Mouse (Mus musculus) natural killer cell, adult 2 months (primary cell): ENCODE results near the gene Cab39l.

Source experiments
- DNase-seq, 2 experiments: peaks; one replicate each; pipeline ENCODE4 v3.0.0; 2022; ENCODE audit warnings: low spot score in 2 of 2

Gene Cab39l

DNA sequence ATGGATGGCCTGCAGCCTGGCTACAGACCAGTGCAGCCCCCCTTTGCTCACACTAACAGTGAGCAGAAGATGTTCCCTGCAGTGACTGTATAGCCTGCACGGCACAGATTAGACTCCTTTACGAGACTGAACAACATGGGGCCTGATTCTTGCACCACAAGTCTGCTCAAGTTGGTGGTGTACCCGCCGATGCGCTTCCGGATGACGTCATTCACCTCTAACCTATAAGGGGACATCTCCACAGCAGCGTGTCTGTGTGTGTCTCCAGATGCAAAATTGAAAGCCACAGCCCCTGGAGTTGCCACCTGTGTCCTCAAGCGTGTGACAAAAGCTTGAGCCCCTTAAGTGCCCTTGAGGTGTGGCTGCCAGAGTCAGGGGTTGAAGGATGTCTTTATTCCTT is 189.3 kb downstream of the Cab39l start:
- no peak for DNase-seq

DNA sequence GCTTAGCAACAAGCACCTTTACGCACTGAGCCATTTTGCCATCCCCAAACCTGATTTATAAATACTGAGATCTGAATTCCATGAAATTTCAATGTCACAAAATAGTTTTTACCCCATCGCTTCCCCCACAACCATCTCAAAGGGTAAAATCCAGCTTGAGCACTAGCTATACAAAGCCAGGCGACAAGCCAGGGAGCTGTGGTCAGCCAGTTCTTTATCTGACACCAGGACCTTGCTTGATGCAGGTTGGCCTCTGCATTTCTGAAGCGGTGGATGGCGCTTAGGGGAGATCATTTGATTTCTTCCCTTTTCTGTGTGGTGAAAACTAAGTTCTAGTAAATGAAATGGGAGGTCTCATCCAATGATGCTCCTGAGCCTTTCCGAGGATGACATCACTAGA is 191.3 kb downstream of the Cab39l start:
- no peak for DNase-seq

DNA sequence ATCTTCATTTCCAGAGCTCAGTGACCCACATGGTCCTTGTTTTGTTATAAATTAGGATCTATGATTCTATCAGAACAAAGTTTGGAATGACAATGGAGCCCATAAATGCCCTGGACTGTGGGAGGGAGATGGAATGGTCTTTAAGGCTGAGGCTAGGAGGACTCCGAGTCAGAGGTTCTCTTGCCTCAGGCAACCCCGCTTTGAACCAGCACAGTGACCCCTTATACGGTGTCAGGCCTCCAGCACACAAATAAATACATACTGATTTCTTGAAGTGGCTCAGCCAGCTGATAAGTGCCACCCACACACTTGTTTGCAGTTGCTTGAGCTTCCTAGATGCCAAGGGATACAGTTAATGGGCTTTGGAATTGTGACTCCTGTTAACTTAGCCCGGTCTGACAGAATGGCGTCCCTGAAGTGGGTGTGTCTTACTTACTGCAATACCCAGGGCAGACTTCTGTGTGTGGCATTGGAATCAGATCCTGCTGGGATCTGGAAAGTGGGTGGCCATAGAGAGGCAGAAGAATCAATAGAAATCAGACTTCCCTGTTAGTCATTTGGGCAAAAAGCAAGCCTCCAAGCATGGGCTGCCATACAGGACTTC is 192.6 kb downstream of the Cab39l start:
- no peak for DNase-seq

DNA sequence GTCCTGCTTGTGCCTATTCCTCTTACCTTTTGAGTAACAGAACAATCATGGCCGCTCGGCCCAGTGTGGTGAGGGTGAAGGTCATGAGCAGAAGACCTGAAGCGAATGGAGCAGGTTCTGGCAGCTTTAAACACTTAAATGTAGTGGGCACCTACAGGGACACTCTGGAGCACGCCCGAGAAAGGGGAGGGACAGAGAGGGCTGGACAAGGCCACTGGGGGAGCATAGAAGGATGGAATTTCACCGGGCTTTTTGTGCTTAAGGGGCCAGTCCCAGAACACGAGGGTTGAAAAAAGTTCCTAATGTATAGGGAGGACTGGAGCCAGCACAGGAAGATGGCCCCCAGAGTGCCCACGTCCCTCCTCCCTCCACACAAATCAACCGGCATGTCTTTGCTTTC is 193.2 kb downstream of the Cab39l start:
- DNase-seq = no peak
